Mouse (Mus musculus) forebrain, postnatal 0 days (tissue): Measurements from ENCODE around the gene Psmb3. TPM values are rescaled to one million over a fixed set of nuclear protein-coding genes. Genes with fewer than 3 reads are reported as not detected.
A peak's percentile ranks its signal among the peaks of the same experiment; 100 is the strongest.

Experiments
- ATAC-seq: fragments of 200-750 bp; cut with Nextera tagmentation; 2 replicates; pipeline ENCODE4 v1.8.0; 2017; ENCODE audit warnings: mild to moderate bottlenecking, moderate library complexity
- DNase-seq: peaks from one replicate; pipeline ENCODE4 v3.0.0-alpha.2; 2015
- H3K27ac ChIP-seq: fragments of 300-500 bp; sonication (generic); 2 replicates; pipeline ENCODE4 v1.5.1; 2014; ENCODE audit warnings: low read depth, mild to moderate bottlenecking, antibody characterized with exemption, low read length, moderate library complexity, mixed read lengths
- H3K27me3 ChIP-seq: fragments of 300-500 bp; sonication (generic); 2 replicates; pipeline ENCODE4 v1.6.1; 2014; ENCODE audit warnings: mild to moderate bottlenecking, low read length, mixed read lengths; ENCODE audit not compliant: insufficient read depth
- H3K36me3 ChIP-seq: fragments of 300-500 bp; sonication (generic); 2 replicates; pipeline ENCODE4 v1.6.1; 2014; ENCODE audit warnings: mild to moderate bottlenecking, moderate library complexity; ENCODE audit not compliant: insufficient read depth
- H3K4me1 ChIP-seq: fragments of 300-500 bp; sonication (generic); 2 replicates; pipeline ENCODE4 v1.6.1; 2014; ENCODE audit warnings: antibody characterized with exemption; ENCODE audit not compliant: insufficient read depth
- H3K4me2 ChIP-seq: fragments of 300-500 bp; sonication (generic); 2 replicates; pipeline ENCODE4 v1.6.1; 2014; ENCODE audit warnings: low read depth, mild to moderate bottlenecking, moderate library complexity
- H3K4me3 ChIP-seq: fragments of 300-500 bp; sonication (generic); 2 replicates; pipeline ENCODE4 v1.5.1; 2014; ENCODE audit warnings: low read depth, low read length, mixed read lengths
- H3K9ac ChIP-seq: fragments of 300-500 bp; sonication (generic); 2 replicates; pipeline ENCODE4 v1.6.1; 2014; ENCODE audit warnings: mild to moderate bottlenecking
- H3K9me3 ChIP-seq: fragments of 300-500 bp; sonication (generic); 2 replicates; pipeline ENCODE4 v1.6.1; 2016; ENCODE audit warnings: low read length
- CTCF ChIP-seq: sonication (generic); IDR thresholded peaks from 2 replicates; pipeline ENCODE4 v1.5.1; 2016; ENCODE audit warnings: antibody characterized with exemption, control low read depth, low read depth
- WGBS: fragments of 180-500 bp; shearing (Covaris S2); extraction: QIAGEN DNeasy Blood & Tissue Kit; methylation state at CpG from one replicate; pipeline ENCODE4 v1.1.7; 2014; 5-methylcytosine and 5-hydroxymethylcytosine counted together
- polyA plus RNA-seq: library from polyadenylated mRNA; unstranded; fragments of >200 nt; fragmentation: Nextera tagmentation; extraction: Ambion mirVana; gene quantifications from 2 replicates; pipeline ENCODE4 v1.2.1, GENCODE M21; 2015
- total RNA-seq: library from RNA; depleted of rRNA; stranded (reverse); fragments of >200 nt; gene quantifications from 2 replicates; pipeline ENCODE4 v1.2.3, GENCODE M21; 2014

Gene Psmb3
- total and polyA plus RNA-seq, 2 experiments from 2014 or later = 322 to 499 TPM

DNA sequence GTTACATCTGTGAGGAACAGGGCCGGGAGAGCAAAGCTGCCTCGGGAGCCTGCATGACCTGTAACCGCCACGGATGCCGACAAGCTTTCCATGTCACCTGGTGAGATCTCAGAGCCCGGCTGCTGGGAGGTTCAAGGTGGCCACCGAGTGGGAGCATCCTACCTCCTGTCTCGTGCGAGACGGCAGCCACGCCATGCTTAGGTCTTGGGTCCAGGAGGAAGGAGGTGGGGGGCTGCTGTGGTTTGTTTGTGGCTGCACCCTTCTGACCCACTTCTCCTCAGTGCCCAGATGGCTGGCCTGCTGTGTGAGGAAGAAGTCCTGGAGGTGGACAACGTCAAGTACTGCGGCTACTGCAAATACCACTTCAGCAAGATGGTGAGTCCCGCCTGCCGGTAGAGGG lies 36.4 kb upstream of the Psmb3 start:
- no peak overlapping the region for H3K9ac ChIP-seq
- H3K4me1 ChIP-seq = peaks cover 16% of the 10 kb centered on the region; the same call in 1 of the 2 replicates
- no peak overlapping the region for H3K27ac ChIP-seq
- peaks cover 28% of the 10 kb centered on the region for H3K36me3 ChIP-seq
- H3K4me3 ChIP-seq = no peak overlapping the region
- H3K9me3 ChIP-seq = no peaks in the 10 kb centered on the region
- no peak for DNase-seq
- WGBS = 96% methylated on average over 15 of the region's 15 CpGs
- TF ChIP-seq CTCF = no peak
- ATAC-seq = no peak
- H3K27me3 ChIP-seq = no peaks in the 10 kb centered on the region
- H3K4me2 ChIP-seq = no peak overlapping the region

DNA sequence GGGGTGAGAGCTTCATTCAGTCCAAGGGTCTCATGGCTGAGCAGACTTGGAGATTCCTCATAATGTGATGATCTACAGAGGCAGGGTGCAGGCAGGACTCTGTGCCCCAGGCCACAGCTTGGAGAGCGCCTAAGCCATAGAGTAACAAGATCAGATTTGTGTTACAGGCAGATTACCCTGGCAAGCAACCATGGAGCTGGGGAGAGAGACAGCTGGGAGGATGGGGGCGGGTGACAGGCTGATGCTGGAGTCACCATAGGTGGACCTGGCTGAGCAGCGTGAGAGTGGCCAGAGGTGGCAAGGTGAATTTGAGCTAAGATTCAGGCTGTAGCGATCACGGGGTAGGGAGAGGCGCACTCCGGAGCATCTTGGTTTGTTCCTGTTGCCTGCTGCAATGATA lies 35.0 kb upstream of the Psmb3 start:
- no peak for DNase-seq
- no peak for ATAC-seq
- TF ChIP-seq CTCF = no peak
- no peak overlapping the region for H3K9ac ChIP-seq
- peaks cover 39% of the 10 kb centered on the region for H3K36me3 ChIP-seq
- H3K4me1 ChIP-seq = peaks cover 16% of the 10 kb centered on the region; the same call in 1 of the 2 replicates
- H3K27ac ChIP-seq = no peak overlapping the region
- no peaks in the 10 kb centered on the region for H3K9me3 ChIP-seq
- 94% methylated on average over 7 of the region's 7 CpGs for WGBS
- H3K4me3 ChIP-seq = no peak overlapping the region
- no peak overlapping the region for H3K4me2 ChIP-seq
- H3K27me3 ChIP-seq = no peaks in the 10 kb centered on the region

DNA sequence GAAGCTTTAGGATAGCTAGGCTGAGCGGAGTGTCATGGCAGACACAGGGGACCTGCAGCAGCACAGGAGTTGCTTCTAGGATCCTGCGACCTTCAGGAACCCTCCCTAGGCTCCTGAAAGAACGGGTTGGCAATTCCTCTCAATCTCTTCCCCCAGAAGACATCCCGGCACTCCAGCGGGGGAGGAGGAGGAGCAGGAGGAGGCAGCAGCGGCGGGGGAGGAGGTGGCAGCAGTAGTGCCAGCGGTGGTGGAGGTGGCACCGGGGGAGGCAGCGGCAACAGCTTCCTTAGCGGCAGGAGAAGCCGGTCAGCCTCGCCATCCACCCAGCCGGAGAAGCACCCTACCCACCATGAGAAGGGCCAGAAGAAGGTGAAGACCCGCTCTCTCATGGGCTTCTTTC lies 33.9 kb upstream of the Psmb3 start:
- ATAC-seq = 0 out of 2 replicates have a peak, but pooled peaks have one; percentile 6
- 0 out of 2 replicates have a peak overlapping the region, but pooled peaks have one; percentile 9 for H3K27ac ChIP-seq

DNA sequence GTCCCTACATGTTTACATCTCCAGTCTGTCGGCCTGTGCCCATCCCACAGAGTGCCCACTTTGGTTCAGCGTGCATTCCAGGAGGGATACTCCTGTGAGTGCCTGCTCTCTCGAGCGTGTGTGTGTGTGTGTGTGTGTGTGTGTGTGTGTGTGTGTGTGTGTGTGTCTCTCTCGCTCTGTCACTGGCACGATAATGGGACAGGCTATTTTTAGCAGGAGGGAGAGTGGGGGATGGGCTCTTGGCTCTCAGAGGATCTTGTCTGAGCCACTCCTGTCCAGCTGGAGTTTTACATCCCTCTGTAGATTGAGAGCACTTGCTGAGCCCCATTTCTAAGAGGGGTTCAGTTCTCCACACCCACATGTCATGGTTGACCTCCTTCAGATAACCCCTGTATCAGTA lies 33.4 kb upstream of the Psmb3 start:
- Histone ChIP-seq H3K27ac (0 out of 2 replicates have a peak overlapping the region, but pooled peaks have one; percentile 9), H3K4me2 (0 out of 2 replicates have a peak overlapping the region, but pooled peaks have one; percentile 10), H3K4me1 (peaks cover 10% of the 10 kb centered on the region; the same call in 1 of the 2 replicates), H3K27me3 (no peaks in the 10 kb centered on the region), H3K9me3 (no peaks in the 10 kb centered on the region), H3K36me3 (peaks cover 52% of the 10 kb centered on the region), H3K4me3 (no peak overlapping the region), H3K9ac (no peak overlapping the region)
- WGBS = 27% methylated on average over 6 of the region's 6 CpGs
- ATAC-seq = peak; percentile 43; the same call in 1 of the 2 replicates
- DNase-seq = peak; percentile 71
- TF ChIP-seq CTCF = no peak

More for the DNA sequence above, 33.9 kb upstream of the Psmb3 start:
- H3K4me1 ChIP-seq = peaks cover 15% of the 10 kb centered on the region; the same call in 1 of the 2 replicates
- no peak for TF ChIP-seq CTCF
- H3K36me3 ChIP-seq = peaks cover 47% of the 10 kb centered on the region
- H3K9ac ChIP-seq = no peak overlapping the region
- H3K9me3 ChIP-seq = no peaks in the 10 kb centered on the region
- WGBS = 38% methylated on average over 15 of the region's 15 CpGs
- no peak overlapping the region for H3K4me3 ChIP-seq
- H3K4me2 ChIP-seq = 0 out of 2 replicates have a peak overlapping the region, but pooled peaks have one; percentile 10
- no peak for DNase-seq
- no peaks in the 10 kb centered on the region for H3K27me3 ChIP-seq

DNA sequence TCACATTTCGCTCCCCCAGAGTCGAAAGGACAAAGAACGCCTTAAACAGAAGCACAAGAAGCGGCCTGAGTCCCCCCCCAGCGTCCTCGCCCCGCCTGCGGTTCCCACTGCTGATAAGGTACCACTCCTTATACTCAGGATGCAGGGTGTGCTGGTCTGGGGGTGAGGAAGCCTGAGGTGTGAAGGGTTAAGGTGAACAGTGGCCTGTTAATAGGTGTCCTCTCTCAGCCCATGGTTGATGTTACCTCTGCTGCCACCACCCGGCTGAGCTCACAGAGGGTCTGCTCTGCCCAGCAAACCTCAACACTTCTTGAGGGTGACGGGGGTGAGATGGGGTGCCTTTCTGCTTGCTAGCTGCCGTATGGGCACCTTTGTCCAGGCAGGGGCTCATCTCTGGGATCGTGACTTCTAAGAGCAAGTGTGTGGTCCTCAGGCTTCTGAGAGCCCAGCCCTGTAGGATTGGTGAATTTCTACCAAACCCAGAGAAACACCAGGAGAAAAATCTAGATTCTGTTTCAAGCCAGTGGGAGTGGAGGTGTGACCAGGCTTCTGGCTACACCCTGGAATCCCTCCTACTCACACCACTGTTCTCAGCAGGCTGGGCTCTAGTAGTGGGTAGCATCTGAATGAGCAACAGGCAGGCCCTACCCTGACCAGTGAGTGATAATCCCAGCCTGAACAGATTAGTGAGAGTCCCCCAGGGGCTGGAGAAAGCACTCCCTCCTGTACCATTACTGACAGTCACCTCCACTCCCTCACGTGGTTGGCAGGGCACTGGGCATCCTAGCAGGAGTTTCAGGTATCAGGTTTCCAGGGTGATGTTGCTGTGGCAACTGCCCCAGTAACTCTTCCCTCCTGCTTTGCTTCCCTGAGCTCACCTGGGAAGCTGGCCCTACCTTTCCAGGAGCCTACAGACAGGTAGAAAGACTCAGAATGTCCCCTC lies 32.7 kb upstream of the Psmb3 start:
- Histone ChIP-seq H3K27ac (no peak overlapping the region), H3K4me2 (no peak overlapping the region), H3K27me3 (no peaks in the 10 kb centered on the region), H3K4me3 (no peak overlapping the region), H3K4me1 (peaks cover 10% of the 10 kb centered on the region; the same call in 1 of the 2 replicates), H3K9ac (no peak overlapping the region), H3K9me3 (no peaks in the 10 kb centered on the region), H3K36me3 (peaks cover 57% of the 10 kb centered on the region)
- WGBS = 64% methylated on average over 13 of the region's 13 CpGs
- ATAC-seq (0 out of 2 replicates have a peak, but pooled peaks have one; percentile 11), DNase-seq (no peak)
- 0 out of 2 replicates have a peak, but pooled peaks have one; percentile 22 for TF ChIP-seq CTCF

DNA sequence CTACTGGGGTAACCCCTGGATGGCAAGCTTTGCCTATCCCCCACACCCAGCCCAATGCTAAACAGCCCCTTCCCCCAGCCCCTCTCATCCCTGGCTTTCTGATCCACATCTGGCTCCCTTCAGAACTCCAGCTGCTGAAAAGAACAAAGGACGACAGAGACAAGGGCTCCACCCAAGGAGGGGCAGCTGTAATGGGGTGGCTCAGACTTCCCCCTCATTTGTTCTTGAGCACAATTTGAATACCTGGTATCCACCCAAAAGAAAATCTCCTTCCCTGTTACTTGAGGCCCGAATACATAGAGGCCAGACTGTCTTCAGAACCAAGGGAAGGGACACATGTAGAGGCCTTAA lies 32.0 kb upstream of the Psmb3 start:
- DNase-seq = no peak
- WGBS = 44% methylated on average over 2 of the region's 2 CpGs
- ATAC-seq = no peak
- H3K9me3 ChIP-seq = no peaks in the 10 kb centered on the region
- H3K4me1 ChIP-seq = peaks cover 10% of the 10 kb centered on the region; the same call in 1 of the 2 replicates
- no peak overlapping the region for H3K9ac ChIP-seq
- no peak overlapping the region for H3K4me3 ChIP-seq
- H3K27ac ChIP-seq = no peak overlapping the region
- TF ChIP-seq CTCF = no peak
- H3K4me2 ChIP-seq = no peak overlapping the region
- no peaks in the 10 kb centered on the region for H3K27me3 ChIP-seq
- peaks cover 63% of the 10 kb centered on the region for H3K36me3 ChIP-seq

DNA sequence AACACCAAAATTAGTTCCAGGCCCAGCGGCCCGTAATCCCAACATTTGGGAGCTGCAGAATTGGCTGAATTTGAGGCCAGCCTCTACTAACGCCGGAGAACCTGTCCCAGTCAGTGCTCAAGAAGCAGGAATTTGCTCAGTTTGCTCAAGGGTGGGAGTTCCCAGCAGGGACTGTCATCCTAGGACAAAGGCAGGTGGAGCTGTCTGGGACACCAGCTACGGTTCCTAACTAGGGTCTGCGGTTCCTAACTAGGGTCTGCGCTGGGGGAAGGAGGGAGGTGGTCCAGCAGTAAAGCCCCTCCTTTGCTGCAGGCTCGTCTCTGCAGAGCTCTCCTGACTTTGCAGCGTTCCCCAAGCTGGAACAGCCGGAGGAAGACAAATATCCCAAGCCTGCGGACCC lies 30.1 kb upstream of the Psmb3 start:
- Histone ChIP-seq H3K9ac (no peak overlapping the region), H3K4me3 (no peak overlapping the region), H3K27ac (no peak overlapping the region), H3K4me2 (no peak overlapping the region), H3K9me3 (no peaks in the 10 kb centered on the region), H3K36me3 (peaks cover 71% of the 10 kb centered on the region), H3K27me3 (no peaks in the 10 kb centered on the region), H3K4me1 (peaks cover 10% of the 10 kb centered on the region; the same call in 1 of the 2 replicates)
- no peak for TF ChIP-seq CTCF
- 84% methylated on average over 11 of the region's 11 CpGs for WGBS
- DNase-seq (no peak), ATAC-seq (no peak)
